Mouse (Mus musculus): ENCODE results near the gene Ep300. TPM values are rescaled to one million over a fixed set of nuclear protein-coding genes. Genes with fewer than 3 reads are reported as not detected.
"Not testable (repeated sequence)": the region's sequence is repeated elsewhere in the genome, so short reads cannot be mapped to it uniquely, and the experiment has no call there.

The Ep300 gene
- polyA plus RNA-seq, 1 experiment from 2014 or later = 11.7 TPM

DNA sequence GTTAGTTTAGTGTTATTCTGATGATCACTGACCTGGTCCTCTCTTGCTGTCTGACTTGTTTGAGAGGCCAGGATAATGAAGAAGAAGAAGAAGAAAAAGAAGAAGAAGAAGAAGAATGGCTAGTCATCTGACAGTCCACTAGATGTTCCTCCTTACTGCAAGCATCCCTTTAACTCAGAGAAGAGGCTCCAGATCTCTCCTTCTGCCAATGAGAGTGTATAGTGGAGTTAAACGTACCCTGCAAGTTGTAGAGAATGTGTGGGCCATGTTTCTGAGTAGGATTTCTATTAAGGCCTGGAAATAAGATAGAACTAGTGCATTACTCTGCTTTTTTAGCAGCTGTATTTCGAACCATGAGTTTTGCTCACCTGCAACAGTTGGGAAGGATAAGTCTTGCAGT lies 2.5 kb downstream of the Ep300 start:
- no peak for DNase-seq (ENCODE audit: low spot score)

DNA sequence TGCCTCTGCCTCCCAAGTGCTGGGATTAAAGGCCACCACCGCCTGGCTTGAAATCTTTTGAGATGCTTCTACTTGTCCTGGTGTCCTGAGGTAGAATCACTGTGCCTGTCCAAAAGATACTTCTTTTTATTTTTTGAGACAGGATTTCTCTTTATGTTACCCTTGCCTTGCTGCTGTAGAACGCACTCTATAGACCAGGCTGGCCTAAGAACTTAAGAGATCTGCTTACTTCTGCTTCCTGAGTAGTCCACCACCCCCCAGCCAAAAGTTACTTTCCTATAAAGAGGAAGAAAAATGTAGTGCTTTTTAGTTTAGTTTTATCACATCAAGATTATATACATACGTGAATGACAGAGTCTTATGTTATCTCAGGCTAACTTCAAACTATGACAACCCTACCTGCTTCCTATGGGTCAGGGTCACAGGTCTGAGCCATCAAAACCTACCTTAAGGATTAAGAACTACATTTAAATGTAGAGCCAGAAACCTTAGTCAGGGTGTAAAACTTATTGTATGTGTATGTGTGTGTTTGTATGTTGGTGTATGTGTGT lies 9.1 kb downstream of the Ep300 start:
- DNase-seq (ENCODE audit: low spot score) = no peak

DNA sequence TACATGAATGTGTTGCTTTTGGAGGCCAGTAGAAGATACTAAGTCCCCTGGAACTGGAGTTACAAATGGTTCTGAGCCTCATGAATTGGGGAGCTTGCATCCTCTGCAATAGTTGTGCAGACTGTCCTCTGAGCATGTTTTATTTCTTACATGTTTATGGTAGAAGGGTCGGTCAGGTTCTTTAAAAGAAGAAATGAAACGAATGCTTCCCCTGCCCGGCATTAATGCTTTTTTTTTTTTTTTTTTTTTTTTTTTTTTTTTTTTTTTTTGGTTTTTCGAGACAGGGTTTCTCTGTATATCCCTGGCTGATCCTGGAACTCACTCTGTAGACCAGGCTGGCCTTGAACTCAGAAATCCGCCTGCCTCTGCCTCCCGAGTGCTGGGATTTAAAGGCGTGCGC lies 13.6 kb downstream of the Ep300 start:
- not testable (repeated sequence) for DNase-seq (ENCODE audit: low spot score)

DNA sequence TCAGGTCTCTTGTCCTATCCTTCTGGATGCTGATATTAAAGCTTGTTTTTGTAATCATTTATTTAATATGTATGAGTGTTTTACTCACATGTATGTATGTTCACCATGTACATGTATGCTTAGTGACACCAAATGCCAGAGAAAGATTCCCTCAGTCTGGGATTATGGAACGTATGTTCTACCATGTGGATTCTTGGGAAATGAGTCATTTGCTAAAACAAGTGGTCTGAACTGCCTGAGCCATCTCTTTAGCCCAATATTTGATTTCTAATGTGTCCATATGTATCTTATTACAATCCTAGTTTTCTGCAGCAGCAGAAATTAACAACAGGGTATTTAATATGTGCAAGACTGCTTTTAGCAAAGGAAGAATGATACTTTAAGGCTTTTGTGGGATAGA lies 20.1 kb downstream of the Ep300 start:
- DNase-seq (ENCODE audit: low spot score) = no peak

DNA sequence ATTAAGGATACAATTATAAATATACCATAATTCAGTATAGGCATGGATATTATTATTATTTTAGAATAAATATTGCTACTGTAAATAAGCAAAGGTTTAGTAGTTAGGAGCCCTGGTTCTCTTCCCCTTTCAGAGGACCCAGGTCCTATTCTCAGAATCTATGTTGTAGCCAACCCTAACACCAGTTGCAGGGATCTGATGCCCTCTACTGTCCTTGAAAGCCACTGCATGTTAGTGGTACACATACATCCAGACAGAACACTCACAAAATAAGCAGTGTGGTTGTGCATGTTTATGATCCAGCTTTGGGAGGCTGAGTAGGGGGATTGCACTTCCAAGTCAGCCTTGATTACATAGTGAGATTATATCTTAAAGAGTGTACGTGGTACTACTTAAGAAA lies 21.5 kb downstream of the Ep300 start:
- DNase-seq (ENCODE audit: low spot score) = peak; percentile 63

DNA sequence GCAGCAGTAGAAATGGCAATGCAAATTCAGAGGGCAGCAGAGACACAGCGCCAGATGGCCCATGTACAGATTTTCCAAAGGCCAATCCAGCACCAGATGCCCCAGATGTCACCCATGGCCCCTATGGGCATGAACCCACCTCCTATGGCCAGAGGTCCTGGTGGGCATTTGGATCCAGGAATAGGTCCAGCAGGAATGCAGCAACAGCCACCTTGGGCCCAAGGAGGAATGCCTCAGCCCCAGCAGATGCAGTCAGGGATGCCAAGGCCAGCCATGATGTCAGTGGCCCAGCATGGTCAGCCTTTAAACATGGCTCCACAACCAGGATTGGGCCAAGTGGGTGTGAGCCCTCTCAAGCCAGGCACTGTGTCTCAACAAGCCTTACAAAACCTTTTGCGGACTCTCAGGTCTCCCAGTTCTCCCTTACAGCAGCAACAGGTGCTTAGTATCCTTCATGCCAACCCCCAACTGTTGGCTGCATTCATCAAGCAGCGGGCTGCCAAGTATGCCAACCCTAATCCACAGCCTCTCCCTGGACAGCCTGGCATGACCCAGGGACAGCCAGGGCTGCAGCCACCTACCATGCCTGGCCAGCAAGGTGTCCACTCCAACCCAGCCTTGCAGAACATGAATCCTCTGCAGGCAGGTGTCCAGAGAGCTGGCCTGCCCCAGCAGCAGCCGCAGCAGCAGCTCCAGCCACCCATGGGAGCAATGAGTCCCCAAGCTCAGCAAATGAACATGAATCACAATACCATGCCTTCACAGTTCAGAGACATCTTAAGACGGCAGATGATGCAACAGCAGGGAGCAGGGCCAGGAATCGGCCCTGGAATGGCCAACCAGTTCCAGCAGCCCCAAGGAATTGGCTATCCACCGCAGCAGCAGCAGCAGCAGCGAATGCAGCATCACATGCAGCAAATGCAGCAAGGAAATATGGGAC lies 64.6 kb downstream of the Ep300 start:
- DNase-seq (ENCODE audit: low spot score) = no peak

DNA sequence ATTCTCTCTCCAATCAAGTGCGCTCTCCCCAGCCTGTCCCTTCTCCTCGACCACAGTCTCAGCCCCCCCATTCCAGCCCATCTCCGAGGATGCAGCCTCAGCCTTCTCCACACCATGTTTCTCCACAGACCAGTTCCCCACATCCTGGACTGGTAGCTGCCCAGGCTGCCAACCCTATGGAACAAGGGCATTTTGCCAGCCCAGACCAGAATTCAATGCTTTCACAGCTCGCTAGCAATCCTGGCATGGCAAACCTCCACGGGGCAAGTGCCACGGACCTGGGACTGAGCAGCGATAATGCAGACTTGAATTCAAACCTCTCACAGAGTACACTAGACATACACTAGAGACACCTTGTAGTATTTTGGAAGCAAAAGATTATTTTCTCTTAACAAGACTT lies 65.5 kb downstream of the Ep300 start:
- DNase-seq (ENCODE audit: low spot score) = no peak

DNA sequence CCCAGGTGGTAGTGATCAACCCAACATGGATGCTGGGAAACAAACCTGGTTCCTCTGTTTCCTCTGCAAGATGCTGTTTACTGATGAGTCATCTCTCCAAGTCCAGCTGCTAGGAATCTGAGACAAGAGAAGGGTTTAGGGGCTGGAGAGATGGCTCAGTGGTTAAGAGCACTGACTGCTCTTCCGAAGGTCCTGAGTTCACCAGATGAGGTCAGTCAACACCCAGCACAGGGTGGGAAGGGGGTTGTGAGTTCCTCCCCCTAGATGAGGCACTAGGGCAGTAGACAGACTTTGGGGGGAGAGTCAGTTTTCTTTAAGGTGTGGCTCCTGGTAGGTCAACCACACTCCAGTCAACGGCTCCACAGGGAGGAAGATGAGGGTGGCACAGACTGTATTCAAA lies 76.5 kb downstream of the Ep300 start:
- no peak for DNase-seq (ENCODE audit: low spot score)

DNA sequence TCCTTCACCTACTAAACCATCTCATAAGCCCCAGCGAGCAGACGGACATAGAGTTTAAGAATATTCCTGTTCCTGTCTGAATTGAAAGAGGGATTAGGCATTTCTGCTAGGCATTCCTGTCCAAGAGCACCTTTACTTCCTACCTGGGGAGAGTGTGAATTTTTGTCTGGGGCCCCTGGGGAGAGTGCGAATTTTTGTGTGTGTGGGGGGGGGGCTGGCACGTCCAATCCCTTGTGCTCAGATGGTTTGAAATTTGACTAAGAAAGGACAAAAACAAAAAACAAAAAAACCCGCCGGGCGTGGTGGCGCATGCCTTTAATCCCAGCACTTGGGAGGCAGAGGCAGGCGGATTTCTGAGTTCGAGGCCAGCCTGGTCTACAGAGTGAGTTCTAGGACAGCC lies 78.1 kb downstream of the Ep300 start:
- DNase-seq (ENCODE audit: low spot score) = no peak

DNA sequence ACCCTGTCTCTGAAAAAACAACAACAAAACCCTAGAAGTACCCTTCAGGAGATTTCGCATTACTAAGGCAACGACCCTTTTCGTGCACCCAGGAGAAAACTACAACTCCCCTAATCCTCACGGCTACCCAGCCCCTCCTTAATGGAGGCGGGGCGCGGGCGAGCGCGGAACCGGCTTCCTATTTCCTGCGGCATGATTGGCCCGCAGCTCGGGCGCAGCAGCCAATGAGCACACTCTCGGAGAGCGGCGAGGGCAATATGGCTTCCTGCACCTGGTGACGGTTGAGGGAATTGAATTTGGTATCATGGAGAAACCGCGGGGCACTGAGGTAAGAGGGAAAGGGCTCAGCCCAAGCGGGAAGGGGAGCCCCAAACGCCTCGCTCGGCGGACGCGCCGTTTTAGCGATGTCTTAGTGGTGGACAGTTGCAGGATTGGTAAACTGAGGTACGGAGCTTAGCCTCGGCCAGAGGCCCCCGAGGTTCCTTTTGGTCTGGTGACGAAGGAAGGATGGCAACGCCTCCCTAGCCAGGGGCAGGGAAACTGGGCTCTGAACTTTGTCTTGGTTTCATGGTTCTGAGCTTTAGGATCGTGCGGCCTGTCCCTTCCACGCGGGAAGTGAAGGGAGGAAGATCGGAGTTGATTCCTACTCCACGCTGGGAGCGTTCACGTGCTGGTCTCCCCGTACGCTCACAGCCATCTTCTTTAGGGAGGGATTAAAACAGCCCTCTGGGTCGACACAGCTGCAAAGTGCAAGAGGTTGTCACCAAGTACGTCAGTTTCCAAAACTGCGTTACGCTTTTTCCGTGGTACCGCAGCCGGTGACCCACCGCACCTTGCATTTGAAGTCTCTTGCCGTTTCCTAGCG lies 78.8 kb downstream of the Ep300 start, which contains the start of gene L3mbtl2:
Gene L3mbtl2 (plus strand): TSS at position 193 of the 865 bp plus-strand sequence.
- DNase-seq (ENCODE audit: low spot score) = peak; percentile 95

DNA sequence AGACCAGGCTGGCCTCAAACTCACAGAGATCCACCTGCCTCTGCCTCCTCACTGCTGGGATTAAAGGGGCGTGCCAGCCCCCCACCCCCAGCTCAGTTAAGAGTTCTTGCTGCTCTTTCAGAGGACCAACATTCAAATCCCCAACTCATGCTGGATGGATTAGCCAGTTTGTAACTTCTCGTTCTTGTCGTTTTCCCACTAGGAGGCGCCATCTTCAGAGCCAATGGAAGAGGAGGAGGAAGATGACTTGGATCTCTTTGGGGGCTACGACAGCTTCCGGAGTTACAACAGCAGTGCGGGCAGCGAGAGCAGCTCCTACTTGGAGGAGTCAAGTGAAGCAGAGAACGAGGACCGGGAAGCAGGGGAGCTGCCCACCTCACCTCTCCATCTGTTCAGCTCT lies 81.8 kb downstream of the Ep300 start:
- DNase-seq (ENCODE audit: low spot score) = peak; percentile 13

DNA sequence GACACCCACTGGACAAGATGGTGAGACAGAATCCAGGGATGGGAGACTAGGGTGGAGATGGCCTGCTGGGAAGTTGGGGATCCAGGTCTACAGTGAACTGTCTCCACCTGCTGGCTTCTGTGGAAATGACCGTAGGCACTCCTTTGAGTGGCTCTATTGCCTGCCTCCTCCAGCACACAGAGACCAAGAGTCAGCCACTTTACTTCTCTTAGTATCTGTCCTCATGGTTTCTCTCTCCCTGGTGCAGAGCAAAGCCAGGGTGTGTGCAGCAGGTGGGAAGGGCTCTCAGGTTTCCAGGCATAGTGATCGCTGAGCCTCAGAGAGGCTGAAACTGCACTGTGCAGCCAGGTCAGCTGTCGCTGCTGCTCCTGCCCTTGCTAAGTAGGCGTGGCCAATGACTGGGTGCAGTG lies 85.1 kb downstream of the Ep300 start:
- DNase-seq (ENCODE audit: low spot score) = peak; percentile 30

DNA sequence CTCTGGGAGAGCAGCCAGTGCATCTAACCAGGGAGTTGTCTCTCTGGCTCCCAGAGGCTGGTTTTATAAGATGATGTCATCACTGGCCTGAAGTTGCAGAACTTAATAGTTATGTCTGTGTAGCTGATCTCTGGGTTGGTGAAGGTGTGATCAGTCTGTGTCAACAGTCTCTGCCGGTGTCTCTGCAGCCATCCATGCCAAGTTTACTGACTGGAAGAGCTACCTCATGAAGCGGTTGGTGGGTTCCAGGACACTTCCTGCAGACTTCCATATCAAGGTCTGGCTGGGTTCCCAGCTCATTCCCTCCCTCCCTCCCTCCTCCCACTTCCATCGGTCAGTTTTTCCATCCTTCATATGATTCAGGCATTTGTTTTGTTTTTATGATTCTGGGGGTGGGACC lies 91.5 kb downstream of the Ep300 start:
- no peak for DNase-seq (ENCODE audit: low spot score)

DNA sequence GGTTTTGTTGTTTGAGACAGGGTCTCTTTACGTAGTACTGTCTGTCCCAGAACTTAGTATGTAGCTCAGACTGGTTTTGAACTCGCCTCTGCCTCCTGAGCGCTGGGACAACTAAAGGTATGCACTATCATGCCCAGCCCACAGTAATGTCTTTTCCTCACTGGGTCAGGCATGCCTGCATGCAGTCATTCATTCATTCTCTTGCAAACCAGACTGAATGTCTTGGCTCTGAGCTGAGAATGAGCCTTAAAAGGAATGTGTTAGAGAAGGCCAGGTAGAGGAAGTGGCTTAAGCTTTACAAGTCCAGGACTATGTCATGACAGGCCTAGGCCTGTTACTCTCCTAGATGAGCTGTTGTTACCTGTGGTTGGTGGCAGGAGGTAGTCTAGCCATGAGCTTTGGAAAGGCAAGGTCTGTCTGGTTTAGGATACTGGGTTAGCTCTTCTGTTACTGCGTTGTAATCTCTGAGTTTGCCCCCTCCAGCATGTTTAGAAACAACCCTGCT lies 95.2 kb downstream of the Ep300 start:
- no peak for DNase-seq (ENCODE audit: low spot score)

DNA sequence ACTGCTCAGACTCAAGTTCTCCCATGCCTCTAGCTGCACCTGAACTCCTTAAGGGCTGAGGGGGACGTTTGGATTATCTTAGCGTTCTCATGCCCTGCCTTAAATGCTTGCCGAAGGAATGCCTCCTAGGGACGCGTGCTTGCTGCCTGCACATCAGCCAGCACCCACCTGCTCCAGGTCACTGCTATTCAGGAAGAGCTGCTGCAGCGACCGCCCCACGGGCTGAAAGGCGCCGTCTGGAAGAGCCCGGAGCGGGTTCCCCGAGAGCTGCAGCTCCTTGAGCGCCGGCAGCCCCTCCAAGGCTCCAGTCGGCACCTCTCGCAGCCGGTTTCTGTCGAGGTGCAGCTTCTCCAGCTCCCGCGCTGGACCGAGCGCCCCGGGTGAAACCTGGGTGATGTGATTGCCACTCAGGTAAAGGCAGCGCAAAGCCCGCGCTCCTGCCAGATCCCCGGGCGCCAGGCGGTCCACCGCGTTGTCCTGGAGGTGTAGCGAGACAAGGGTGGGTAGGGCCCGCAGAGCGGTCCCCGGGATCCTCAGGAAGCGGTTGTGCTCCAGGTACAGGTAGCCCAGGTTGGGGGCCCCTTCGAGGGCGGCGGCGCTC lies 108.3 kb downstream of the Ep300 start:
- DNase-seq (ENCODE audit: low spot score) = no peak

DNA sequence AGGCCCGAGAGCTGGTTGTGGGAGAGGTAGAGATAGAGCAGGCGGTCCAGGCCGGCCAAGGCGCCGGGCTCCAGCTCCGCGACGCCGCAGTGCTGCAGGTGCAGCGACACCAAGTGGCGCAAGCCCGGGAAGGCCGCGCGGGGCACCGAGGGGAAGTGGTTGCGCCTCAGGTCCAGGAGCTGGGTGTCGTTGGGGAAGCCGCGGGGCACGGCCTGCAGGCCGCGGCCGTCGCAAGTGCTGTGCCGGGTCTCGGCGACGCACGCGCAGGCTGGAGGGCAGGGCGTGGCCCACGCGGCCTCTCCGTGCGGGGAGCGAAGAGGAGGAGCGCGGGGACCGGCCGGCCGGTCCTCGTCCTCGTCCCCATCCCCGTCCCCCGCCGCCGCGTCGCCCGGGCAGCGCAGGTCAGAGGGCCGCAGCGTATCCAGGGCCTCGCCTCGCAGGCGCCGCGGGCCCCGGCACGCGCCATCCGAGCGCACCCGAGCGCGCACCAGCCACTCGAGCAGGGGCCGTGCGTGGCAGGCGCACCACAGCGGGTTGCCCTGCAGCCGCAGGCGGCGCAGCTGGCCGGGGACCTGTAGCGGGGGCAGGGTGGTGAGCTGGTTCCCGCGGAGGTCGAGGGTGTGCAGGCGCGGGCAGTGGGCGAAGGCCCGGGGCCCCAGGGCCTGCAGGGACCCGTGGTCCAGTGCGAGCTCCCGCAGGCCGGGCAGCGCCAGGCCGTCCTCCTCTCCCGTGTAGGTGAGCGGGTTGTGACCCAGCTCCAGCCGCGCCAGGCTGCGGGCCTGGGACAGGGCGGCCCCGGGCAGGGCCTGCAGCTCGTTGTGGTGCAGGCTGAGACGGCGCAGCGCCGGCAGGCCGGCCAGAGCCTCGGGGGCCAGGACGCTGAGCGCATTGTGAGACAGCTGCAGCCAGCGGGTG lies 109.1 kb downstream of the Ep300 start:
- DNase-seq (ENCODE audit: low spot score) = peak; percentile 69

DNA sequence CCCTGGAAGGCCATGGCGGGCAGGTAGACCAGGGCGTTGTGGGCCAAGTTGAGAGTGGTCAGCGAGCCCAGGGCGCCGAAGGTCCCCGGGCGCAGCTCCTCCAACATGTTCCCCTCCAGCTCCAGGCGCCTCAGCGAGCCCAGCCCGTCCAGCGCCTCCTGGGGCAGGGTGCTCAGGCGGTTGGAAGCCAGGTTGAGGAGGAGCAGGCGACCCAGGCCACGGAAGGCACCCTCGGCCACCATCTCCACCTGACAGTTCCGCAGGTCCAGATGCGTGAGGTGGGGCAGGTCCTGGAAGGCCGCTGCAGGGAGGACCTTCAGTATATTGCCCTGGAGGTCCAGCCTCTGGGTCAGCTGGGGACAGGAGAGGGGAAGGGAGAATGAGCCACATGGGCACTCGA lies 109.7 kb downstream of the Ep300 start:
- DNase-seq (ENCODE audit: low spot score) = no peak

DNA sequence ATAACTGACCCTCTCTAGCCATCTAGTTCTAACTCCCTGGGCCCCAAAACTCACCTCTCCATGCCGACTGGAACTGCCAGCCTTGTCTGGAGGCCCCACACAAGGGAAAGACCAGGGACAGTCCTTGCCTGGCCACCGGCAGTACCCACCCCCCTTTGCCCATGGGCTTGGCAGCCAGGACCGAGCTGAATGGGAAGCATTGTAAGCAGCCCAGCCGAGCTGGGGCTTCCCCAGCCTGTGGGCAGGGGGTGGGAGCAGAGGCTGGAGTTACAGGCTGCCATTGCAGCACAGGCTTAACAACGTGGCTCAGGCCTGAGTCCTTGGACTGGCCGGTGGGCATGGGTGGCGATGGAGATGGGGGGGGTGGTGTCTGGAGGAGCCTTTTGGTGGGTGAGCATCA lies 112.0 kb downstream of the Ep300 start, which contains the start of gene Chadl:
Gene Chadl (minus strand): TSS at position 113 of the 400 bp plus-strand sequence.
- no peak for DNase-seq (ENCODE audit: low spot score)

DNA sequence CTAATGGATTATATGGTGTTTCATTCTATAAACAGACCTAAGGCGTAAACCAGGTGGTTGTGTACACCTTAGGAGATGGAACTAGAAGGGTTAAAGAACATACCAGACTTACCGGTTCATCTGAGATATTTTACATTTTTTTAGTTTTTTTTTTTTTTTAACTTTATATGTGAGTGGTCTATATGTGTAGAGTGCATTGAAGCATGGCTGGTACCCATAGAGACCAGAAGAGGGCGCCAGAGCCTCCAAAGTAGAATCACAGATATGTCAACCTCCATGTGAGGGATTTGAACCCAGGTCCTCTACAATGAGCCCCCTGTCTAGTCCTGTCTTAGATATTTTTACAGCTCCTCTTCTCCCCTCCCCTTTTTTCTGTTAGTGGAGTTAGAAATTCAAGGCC lies 112.7 kb downstream of the Ep300 start:
- DNase-seq (ENCODE audit: low spot score) = peak; percentile 63

DNA sequence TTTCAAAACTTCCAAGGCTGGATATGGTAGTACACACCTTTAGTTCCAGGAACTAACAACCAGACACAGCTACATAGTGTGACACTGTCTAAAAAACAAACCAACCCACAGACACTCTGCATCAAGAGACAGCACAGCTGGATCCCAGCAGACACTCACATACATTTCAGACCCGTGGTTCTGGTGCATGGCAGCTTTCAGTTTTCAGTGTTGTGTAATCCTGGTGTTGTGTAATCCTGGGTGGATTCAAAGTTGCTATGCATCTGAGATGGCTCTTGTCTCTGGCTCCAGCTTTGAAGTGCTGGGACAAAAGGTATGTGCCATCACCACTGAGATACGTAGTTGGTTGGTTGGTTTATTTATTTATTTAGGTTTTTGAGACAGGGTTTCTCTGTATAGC lies 113.4 kb downstream of the Ep300 start:
- no peak for DNase-seq (ENCODE audit: low spot score)
